Mouse (Mus musculus) limb, embryonic 12.5 days (tissue): ENCODE data around the gene Myoc. TPM values are rescaled to one million over a fixed set of nuclear protein-coding genes. Genes with fewer than 3 reads are reported as not detected.
"Not testable (repeated sequence)": the region's sequence is repeated elsewhere in the genome, so short reads cannot be mapped to it uniquely, and the experiment has no call there.

ENCODE experiments used
- ATAC-seq: fragments of 200-750 bp; cut with Nextera tagmentation; 2 replicates; pipeline ENCODE4 v1.8.0; 2017; ENCODE audit warnings: low read depth, moderate TSS enrichment; ENCODE audit not compliant: insufficient number of reproducible peaks, insufficient read depth, low FRiP score, low TSS enrichment
- H3K27ac ChIP-seq: fragments of 300-500 bp; sonication (generic); 2 replicates; pipeline ENCODE4 v1.5.1; 2016; ENCODE audit warnings: mild to moderate bottlenecking, moderate library complexity
- H3K27me3 ChIP-seq: fragments of 300-500 bp; sonication (generic); 2 replicates; pipeline ENCODE4 v1.6.1; 2016; ENCODE audit warnings: mild to moderate bottlenecking, moderate library complexity
- H3K36me3 ChIP-seq: fragments of 300-500 bp; sonication (generic); 2 replicates; pipeline ENCODE4 v1.6.1; 2016; ENCODE audit warnings: mild to moderate bottlenecking, moderate library complexity
- H3K4me1 ChIP-seq: fragments of 300-500 bp; sonication (generic); replicated peaks from 2 replicates; pipeline ENCODE4 v1.6.1; 2016
- H3K4me2 ChIP-seq: fragments of 300-500 bp; sonication (generic); 2 replicates; pipeline ENCODE4 v1.6.1; 2016; ENCODE audit warnings: mild to moderate bottlenecking, moderate library complexity
- H3K4me3 ChIP-seq: fragments of 300-500 bp; sonication (generic); replicated peaks from 2 replicates; pipeline ENCODE4 v1.5.1; 2016; ENCODE audit warnings: mild to moderate bottlenecking
- H3K9ac ChIP-seq: fragments of 300-500 bp; sonication (generic); replicated peaks from 2 replicates; pipeline ENCODE4 v1.6.1; 2016; ENCODE audit warnings: mild to moderate bottlenecking, moderate library complexity
- H3K9me3 ChIP-seq: fragments of 300-500 bp; sonication (generic); 2 replicates; pipeline ENCODE4 v1.6.1; 2016; ENCODE audit warnings: mild to moderate bottlenecking, moderate library complexity
- WGBS: fragments of 180-500 bp; shearing (Covaris S2); methylation state at CpG from one replicate; pipeline ENCODE4 v1.1.7; 2016; 5-methylcytosine and 5-hydroxymethylcytosine counted together
- polyA plus RNA-seq: library from polyadenylated mRNA; unstranded; fragments of >200 nt; fragmentation: Nextera tagmentation; extraction: Ambion mirVana; gene quantifications from 2 replicates; pipeline ENCODE4 v1.2.1, GENCODE M21; 2016

Myoc gene
- polyA plus RNA-seq, 1 experiment from 2014 or later = not detected

DNA sequence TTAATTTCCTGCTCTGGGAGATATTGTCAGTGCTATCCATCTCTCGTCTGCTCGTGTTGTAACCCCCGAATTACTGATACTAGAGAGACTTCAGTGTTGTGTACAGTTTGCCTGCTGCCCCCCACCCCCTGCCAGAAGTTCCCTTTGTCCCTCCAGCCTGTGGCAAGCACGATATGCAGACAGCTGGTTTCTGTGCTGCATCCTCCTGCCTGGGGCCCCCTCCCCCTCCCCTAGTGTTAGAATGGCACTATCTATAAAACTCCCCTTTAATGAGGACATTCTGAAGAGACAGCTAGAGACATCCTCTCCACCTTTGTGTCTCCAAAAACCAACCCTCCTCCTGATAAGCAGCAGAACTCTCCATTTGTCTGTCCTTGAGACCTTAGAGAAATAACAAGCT, 15.1 kb upstream of the Myoc start:
- H3K27me3 ChIP-seq = no peaks in the 10 kb centered on the region
- H3K4me1 ChIP-seq = no peaks in the 10 kb centered on the region; the same call in 1 of the 2 replicates
- H3K27ac ChIP-seq = no peak overlapping the region
- no peaks in the 10 kb centered on the region for H3K9me3 ChIP-seq
- WGBS = 33% methylated on average over 4 of the region's 4 CpGs
- no peak for ATAC-seq
- H3K4me2 ChIP-seq = no peak overlapping the region
- H3K4me3 ChIP-seq = no peak overlapping the region
- no peak overlapping the region for H3K9ac ChIP-seq
- no peaks in the 10 kb centered on the region for H3K36me3 ChIP-seq

DNA sequence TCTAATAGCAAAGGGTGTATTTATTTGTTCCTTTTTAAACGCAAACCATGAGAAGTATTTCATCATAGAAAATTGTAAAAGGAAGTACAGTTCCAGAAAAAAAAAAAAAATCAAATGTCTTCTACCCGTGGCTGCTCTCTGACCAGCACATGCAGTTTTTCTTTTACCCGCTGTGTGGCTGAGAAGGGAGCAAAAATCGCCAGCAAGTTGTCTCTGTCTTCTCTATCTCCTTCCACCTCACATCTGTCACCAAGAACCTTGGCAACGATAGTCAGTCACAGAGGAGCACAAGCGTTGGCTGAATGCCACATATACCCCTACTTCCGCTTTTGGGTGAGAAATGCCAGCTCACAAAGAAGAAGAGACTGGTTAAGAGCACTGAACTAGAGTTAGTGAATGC, 13.7 kb upstream of the Myoc start:
- Histone ChIP-seq H3K36me3 (no peaks in the 10 kb centered on the region), H3K4me1 (no peaks in the 10 kb centered on the region; the same call in 1 of the 2 replicates), H3K27me3 (no peaks in the 10 kb centered on the region), H3K27ac (no peak overlapping the region), H3K4me3 (no peak overlapping the region), H3K4me2 (no peak overlapping the region), H3K9me3 (no peaks in the 10 kb centered on the region), H3K9ac (no peak overlapping the region)
- 77% methylated on average over 7 of the region's 7 CpGs for WGBS
- no peak for ATAC-seq

DNA sequence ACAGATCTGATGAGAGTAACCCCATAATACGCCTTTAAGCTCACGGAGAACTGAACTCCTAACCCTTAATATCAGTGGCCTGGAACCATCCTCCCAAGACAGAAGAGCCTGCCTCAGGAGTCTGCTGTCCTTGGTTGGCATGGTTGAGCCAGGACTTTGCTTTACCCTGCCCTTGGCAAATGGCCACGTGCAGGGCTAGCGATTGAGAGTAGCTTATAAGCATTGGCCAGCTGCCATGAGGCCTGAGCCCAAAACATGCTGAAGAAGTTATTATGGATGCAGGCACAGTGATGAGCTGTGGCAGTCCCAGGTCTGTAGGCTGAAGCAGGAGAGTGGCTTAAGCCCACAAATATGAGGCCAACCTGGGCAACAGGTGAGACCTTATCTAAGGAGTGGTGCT, 11.1 kb upstream of the Myoc start:
- H3K36me3 ChIP-seq, H3K4me2 ChIP-seq, H3K9me3 ChIP-seq, H3K27me3 ChIP-seq, ATAC-seq, H3K27ac ChIP-seq, H3K4me1 ChIP-seq, H3K4me3 ChIP-seq, H3K9ac ChIP-seq: not testable (repeated sequence)
- WGBS = 87% methylated on average over 4 of the region's 4 CpGs

DNA sequence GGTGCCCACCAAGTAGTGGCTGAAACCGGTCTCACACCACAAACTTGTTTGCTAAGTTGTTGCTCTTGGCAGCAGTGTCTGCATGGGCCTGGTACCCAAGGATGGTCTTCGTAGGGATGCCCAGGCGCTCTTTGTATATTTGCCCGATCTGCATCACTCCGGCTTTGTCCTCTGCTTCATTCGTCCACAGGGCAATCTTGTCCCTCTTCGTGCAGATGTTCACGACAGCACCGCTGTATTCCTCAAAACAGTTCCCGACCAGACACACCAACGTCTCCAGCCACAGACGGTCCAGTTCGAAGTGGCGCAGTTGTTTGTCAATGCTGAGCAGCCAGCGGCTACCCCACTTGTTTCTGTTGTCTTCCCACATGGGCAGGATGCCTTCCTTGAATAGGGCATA, 10.6 kb upstream of the Myoc start:
- H3K4me1 ChIP-seq, H3K9me3 ChIP-seq, H3K36me3 ChIP-seq, H3K4me3 ChIP-seq, H3K9ac ChIP-seq, H3K27ac ChIP-seq, H3K4me2 ChIP-seq, ATAC-seq, H3K27me3 ChIP-seq: not testable (repeated sequence)
- 94% methylated on average over 15 of the region's 15 CpGs for WGBS

DNA sequence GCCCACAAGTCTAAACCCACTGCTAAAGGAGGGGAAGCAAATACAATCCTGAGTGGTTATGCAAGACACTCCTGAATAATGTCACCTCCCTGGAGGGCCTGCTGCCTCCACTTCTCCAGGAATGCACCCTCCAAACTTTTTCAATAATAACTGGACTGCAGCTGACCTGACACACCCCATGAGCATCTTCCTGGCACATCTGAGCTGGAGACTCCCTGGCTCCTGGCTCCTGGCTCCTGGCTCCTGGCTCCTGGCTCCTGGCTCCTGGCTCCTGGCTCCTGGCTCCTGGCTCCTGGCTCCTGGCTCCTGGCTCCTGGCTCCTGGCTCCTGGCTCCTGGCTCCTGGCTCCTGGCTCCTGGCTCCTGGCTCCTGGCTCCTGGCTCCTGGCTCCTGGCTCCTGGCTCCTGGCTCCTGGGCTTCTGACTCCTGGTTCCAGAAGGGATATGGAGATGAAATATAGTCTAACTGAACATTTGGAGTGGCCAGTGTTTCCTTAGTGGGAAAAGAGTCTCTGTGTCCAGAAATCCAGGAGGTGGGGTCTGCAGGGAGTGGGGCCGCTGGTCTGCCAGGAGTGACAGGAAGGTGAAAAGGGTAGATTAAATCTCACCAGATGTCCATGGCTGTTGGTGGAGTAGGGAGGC, 3.5 kb upstream of the Myoc start:
- 15% methylated on average over 1 of the region's 1 CpGs for WGBS
- not testable (repeated sequence) for H3K9me3 ChIP-seq, H3K27ac ChIP-seq

DNA sequence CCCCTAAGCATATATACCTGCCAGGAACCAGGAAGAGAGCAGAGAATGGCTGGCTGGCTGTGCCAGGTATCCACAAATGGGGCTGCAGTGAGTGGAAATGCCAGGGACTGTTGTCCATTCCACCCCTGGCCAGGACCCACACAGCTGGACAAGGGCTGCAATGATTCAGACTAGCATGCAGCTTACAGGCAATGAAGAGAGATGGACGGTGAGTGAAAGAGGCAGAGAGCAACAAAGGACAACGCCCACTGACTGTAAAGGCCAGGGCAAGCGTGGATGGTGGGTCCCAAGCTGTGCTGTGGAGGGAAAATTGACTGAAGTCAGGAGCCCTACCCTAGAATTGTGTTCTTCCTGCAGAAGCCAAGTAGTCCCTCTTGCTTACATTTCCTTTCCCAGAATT, 2.4 kb upstream of the Myoc start:
- no peak for ATAC-seq
- no peak overlapping the region for H3K4me2 ChIP-seq
- H3K4me1 ChIP-seq = no peaks in the 10 kb centered on the region
- no peak overlapping the region for H3K27ac ChIP-seq
- H3K9ac ChIP-seq = 0 out of 2 replicates have a peak overlapping the region, but pooled peaks have one; percentile 14
- H3K27me3 ChIP-seq = no peaks in the 10 kb centered on the region
- H3K9me3 ChIP-seq = no peaks in the 10 kb centered on the region
- H3K4me3 ChIP-seq = no peak overlapping the region
- no peaks in the 10 kb centered on the region for H3K36me3 ChIP-seq
- WGBS = 68% methylated on average over 3 of the region's 3 CpGs

More for the DNA sequence above, 3.5 kb upstream of the Myoc start:
- ATAC-seq, H3K36me3 ChIP-seq, H3K4me3 ChIP-seq, H3K4me1 ChIP-seq, H3K9ac ChIP-seq, H3K27me3 ChIP-seq, H3K4me2 ChIP-seq: not testable (repeated sequence)

DNA sequence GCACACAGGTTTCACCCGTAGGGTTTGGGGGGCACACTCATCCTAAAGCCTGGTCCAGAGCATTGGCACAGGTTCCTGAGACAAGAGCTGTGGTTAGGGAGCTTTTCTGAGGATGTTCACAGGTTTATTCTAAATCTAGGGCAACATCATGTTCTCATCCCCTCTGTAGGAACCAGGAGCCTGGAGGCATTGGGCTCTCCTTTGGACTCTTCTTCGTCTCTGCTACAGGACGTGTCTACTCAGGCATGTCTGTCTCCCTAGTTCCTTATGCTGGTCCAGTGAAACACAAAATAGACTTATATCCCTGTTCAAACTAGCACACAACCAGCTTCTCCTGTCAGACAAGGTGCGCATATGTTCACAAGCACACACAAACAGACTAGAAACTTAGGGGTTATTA, 420 bp upstream of the Myoc start:
- no peak overlapping the region for H3K4me2 ChIP-seq
- no peaks in the 10 kb centered on the region for H3K9me3 ChIP-seq
- H3K36me3 ChIP-seq = no peaks in the 10 kb centered on the region
- no peaks in the 10 kb centered on the region for H3K4me1 ChIP-seq
- 84% methylated on average over 4 of the region's 4 CpGs for WGBS
- H3K9ac ChIP-seq = no peak overlapping the region
- no peak for ATAC-seq
- no peaks in the 10 kb centered on the region for H3K27me3 ChIP-seq
- no peak overlapping the region for H3K4me3 ChIP-seq
- H3K27ac ChIP-seq = no peak overlapping the region

DNA sequence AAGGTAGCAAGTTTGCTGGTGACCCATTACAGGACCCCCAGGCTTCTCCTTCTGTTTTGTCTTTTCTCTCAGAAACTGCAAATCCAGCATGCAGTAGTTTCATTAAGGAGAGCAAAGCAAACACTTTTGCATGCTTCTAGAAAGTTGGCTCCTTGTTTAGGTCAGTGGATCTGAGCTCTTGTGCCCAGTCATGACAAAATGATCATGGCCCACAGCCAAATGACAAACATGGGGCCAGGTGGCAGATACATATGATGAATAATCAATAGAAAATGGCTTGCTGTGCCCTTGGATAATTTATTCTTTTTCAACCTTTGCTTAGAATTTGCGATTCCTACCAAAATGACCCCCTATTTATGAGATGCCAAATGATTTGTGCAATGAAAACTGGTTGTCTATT, 906 bp downstream of the Myoc start:
- H3K4me1 ChIP-seq = peaks cover 5% of the 10 kb centered on the region
- WGBS = 91% methylated on average over 1 of the region's 1 CpGs
- no peaks in the 10 kb centered on the region for H3K27me3 ChIP-seq
- H3K27ac ChIP-seq = no peak overlapping the region
- H3K4me2 ChIP-seq = no peak overlapping the region
- no peak overlapping the region for H3K4me3 ChIP-seq
- H3K36me3 ChIP-seq = no peaks in the 10 kb centered on the region
- no peaks in the 10 kb centered on the region for H3K9me3 ChIP-seq
- ATAC-seq = no peak
- H3K9ac ChIP-seq = no peak overlapping the region

DNA sequence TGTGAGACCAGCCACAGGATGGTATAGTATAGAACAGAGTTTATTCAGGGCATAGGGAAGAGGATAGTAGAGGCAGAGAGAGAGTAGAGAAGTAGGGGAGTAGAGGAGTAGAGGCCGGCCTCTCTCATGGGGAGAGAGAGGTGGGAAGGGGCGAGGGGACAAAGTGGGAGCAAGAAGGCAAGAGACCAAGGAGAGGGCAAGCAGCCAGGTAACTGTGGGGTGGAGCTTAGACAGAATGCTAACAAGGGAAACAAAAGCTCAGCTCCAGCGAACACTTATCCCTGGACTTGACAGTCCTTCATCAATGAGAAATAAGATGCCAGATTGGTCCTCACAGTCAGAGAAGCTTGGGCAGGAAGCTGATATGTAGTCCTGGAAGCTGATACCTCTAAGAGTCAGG, 3.6 kb downstream of the Myoc start:
- Histone ChIP-seq H3K36me3 (no peaks in the 10 kb centered on the region), H3K4me3 (no peak overlapping the region), H3K9ac (no peak overlapping the region), H3K27ac (no peak overlapping the region), H3K27me3 (no peaks in the 10 kb centered on the region), H3K4me1 (peaks cover 5% of the 10 kb centered on the region), H3K9me3 (no peaks in the 10 kb centered on the region), H3K4me2 (no peak overlapping the region)
- no peak for ATAC-seq
- WGBS = 80% methylated on average over 3 of the region's 3 CpGs

DNA sequence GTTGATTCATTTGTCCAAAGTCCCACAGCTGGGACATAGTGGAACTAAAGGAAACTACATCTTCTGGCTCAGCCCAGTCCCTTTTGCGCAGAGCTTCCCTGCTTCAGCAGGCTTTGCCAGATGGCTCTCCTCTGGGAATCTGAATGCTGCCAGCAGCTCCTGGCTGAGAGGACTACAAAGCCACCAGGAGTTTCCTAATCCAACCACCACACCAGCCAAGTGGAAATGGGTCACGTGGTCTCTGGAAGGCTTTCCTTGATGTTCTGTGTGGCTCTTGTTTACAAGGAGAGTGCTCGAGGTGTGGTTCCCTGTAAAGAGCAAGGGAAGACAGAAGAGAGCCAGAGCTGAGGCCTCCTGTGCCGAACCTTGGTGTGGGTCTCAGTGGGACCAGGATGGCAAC, 4.8 kb downstream of the Myoc start:
- WGBS = 32% methylated on average over 4 of the region's 4 CpGs
- Histone ChIP-seq H3K9ac (no peak overlapping the region), H3K27ac (no peak overlapping the region), H3K4me3 (no peak overlapping the region), H3K9me3 (no peaks in the 10 kb centered on the region), H3K4me2 (no peak overlapping the region), H3K36me3 (no peaks in the 10 kb centered on the region), H3K27me3 (no peaks in the 10 kb centered on the region), H3K4me1 (peaks cover 5% of the 10 kb centered on the region)
- no peak for ATAC-seq

DNA sequence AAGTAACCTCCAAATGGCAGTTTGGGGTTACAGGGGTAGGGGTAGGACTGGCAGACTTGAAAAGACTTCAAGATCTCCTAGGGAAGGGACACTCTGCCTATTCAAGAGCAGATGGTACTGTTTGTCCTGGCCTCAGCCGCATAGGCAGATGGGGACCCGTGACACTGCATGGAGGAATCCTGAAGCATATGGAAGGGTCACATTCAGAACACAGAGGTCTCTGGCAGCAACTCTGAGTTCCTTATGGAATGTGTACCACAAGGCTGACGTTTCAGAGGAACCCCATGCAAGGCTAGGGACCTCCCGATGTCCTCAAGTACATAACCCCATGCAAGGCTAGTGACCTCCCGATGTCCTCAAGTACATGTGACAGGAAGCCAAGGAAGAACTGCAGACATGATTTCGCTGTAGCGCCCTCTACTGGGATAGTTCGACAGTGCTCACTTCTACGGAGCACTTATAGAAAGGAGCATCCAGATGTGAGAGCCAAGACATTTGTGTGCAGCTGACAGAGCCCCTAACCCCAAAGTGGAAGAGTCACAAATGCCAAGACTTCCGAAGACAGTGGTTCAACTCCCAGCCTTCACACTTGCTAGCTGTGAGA, 7.2 kb downstream of the Myoc start:
- H3K4me2 ChIP-seq = no peak overlapping the region
- ATAC-seq = no peak
- H3K36me3 ChIP-seq = no peaks in the 10 kb centered on the region
- no peak overlapping the region for H3K4me3 ChIP-seq
- H3K4me1 ChIP-seq = peaks cover 5% of the 10 kb centered on the region
- H3K27ac ChIP-seq = no peak overlapping the region
- H3K27me3 ChIP-seq = no peaks in the 10 kb centered on the region
- H3K9me3 ChIP-seq = no peaks in the 10 kb centered on the region
- 80% methylated on average over 10 of the region's 10 CpGs for WGBS
- H3K9ac ChIP-seq = no peak overlapping the region

DNA sequence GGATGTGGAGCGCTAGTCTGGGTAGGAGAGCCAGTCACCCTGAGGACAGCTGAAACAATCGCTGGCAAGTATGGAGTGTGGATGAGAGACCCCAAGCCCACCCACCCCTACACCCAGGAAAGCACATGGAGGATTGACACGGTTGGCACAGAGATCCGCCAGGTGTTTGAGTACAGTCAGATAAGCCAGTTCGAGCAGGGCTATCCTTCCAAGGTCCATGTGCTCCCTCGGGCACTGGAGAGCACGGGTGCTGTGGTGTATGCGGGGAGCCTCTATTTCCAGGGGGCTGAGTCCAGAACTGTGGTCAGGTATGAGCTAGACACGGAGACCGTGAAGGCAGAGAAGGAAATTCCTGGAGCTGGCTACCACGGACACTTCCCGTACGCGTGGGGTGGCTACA, 9.5 kb downstream of the Myoc start:
- H3K27me3 ChIP-seq = no peaks in the 10 kb centered on the region
- no peak overlapping the region for H3K4me3 ChIP-seq
- no peak overlapping the region for H3K27ac ChIP-seq
- WGBS = 93% methylated on average over 14 of the region's 14 CpGs
- H3K36me3 ChIP-seq = no peaks in the 10 kb centered on the region
- no peak overlapping the region for H3K4me2 ChIP-seq
- ATAC-seq = no peak
- H3K9ac ChIP-seq = no peak overlapping the region
- H3K4me1 ChIP-seq = peaks cover 5% of the 10 kb centered on the region
- no peaks in the 10 kb centered on the region for H3K9me3 ChIP-seq
